Comparison of ENCODE assay signal across 8 mouse cellular contexts in genomic region chr4:80765781-80766180, GRCm38 (mm10).
DNase-seq lines count a peak whose midpoint lies in the region; ATAC-seq lines count a peak whose summit lies in the region.

No protein-coding gene starts in this region.

- no peaks in the 10 kb centered on the region for H3K4me1 ChIP-seq in kidney, embryonic 15.5 days
- H3K4me1 ChIP-seq in limb, embryonic 12.5 days (replicated peaks), result no peaks in the 10 kb centered on the region

- H3K36me3 ChIP-seq in kidney, embryonic 15.5 days, result no peaks in the 10 kb centered on the region
- no peaks in the 10 kb centered on the region for H3K36me3 ChIP-seq in limb, embryonic 12.5 days

- WGBS in kidney, embryonic 15.5 days, result 38% methylated on average over 4 of the region's 4 CpGs
- WGBS in limb, embryonic 12.5 days, result 31% methylated on average over 4 of the region's 4 CpGs

- no peak overlapping the region for H3K27ac ChIP-seq in kidney, embryonic 15.5 days
- no peak overlapping the region for H3K27ac ChIP-seq in limb, embryonic 12.5 days

- H3K27me3 ChIP-seq in kidney, embryonic 15.5 days, result no peaks in the 10 kb centered on the region
- H3K27me3 ChIP-seq in limb, embryonic 12.5 days, result no peaks in the 10 kb centered on the region

- peak; percentile 86 for ATAC-seq in frontal cortex, adult (ENCODE audit: low TSS enrichment)
- ATAC-seq in kidney, embryonic 15.5 days (replicated peaks; ENCODE audit: low FRiP score), result 0 out of 2 replicates have a peak, but pooled peaks have one; percentile 40
- 0 out of 2 replicates have a peak, but pooled peaks have one; percentile 35 for ATAC-seq in limb, embryonic 12.5 days (ENCODE audit: insufficient number of reproducible peaks, insufficient read depth, low FRiP score, low TSS enrichment, low read depth)
- ATAC-seq in monocyte, adult 5-6 weeks (replicated peaks; ENCODE audit: insufficient number of reproducible peaks, low FRiP score, low TSS enrichment, poor library complexity, severe bottlenecking), result no peak

- H3K4me3 ChIP-seq in kidney, embryonic 15.5 days (replicated peaks), result no peak overlapping the region
- H3K4me3 ChIP-seq in limb, embryonic 12.5 days (replicated peaks), result no peak overlapping the region

- H3K9ac ChIP-seq in kidney, embryonic 15.5 days, result no peak overlapping the region
- H3K9ac ChIP-seq in limb, embryonic 12.5 days (replicated peaks), result no peak overlapping the region

- DNase-seq in ovary, postnatal 10 days (ENCODE audit: low spot score), result peak; percentile 4
- no peak for DNase-seq in ovary, postnatal 36 days (ENCODE audit: low spot score)
- peak; percentile 36 for DNase-seq in cerebellum, adult 8-10 months
- DNase-seq in retina, embryonic 14.5 days (ENCODE audit: low spot score), result peak; percentile 89

- H3K4me2 ChIP-seq in kidney, embryonic 15.5 days, result no peak overlapping the region
- H3K4me2 ChIP-seq in limb, embryonic 12.5 days, result no peak overlapping the region

- no peaks in the 10 kb centered on the region for H3K9me3 ChIP-seq in kidney, embryonic 15.5 days (replicated peaks)
- no peaks in the 10 kb centered on the region for H3K9me3 ChIP-seq in limb, embryonic 12.5 days
